Mouse (Mus musculus) kidney, embryonic 14.5 days (tissue): ENCODE data around the gene Slc25a12. TPM values are rescaled to one million over a fixed set of nuclear protein-coding genes. Genes with fewer than 3 reads are reported as not detected.

Experiments
- ATAC-seq: fragments of 200-750 bp; cut with Nextera tagmentation; 2 replicates; pipeline ENCODE4 v1.8.0; 2017; ENCODE audit warnings: moderate number of reproducible peaks, mild to moderate bottlenecking, moderate TSS enrichment, moderate library complexity; ENCODE audit not compliant: low FRiP score, low TSS enrichment
- H3K27ac ChIP-seq: fragments of 300-500 bp; sonication (generic); 2 replicates; pipeline ENCODE4 v1.5.1; 2014; ENCODE audit warnings: low read depth, mild to moderate bottlenecking, low read length, moderate library complexity, mixed read lengths
- H3K27me3 ChIP-seq: fragments of 300-500 bp; sonication (generic); 2 replicates; pipeline ENCODE4 v1.6.1; 2014; ENCODE audit warnings: mild to moderate bottlenecking, low read length; ENCODE audit not compliant: control insufficient read depth, insufficient read depth
- H3K36me3 ChIP-seq: fragments of 300-500 bp; sonication (generic); 2 replicates; pipeline ENCODE4 v1.6.1; 2014; ENCODE audit warnings: low read length, mixed read lengths; ENCODE audit not compliant: control insufficient read depth, insufficient read depth
- H3K4me1 ChIP-seq: fragments of 300-500 bp; sonication (generic); 2 replicates; pipeline ENCODE4 v1.6.1; 2014; ENCODE audit warnings: low read length, mixed read lengths; ENCODE audit not compliant: control insufficient read depth, insufficient read depth
- H3K4me2 ChIP-seq: fragments of 300-500 bp; sonication (generic); replicated peaks from 2 replicates; pipeline ENCODE4 v1.6.1; 2014; ENCODE audit warnings: low read depth, mild to moderate bottlenecking, low read length
- H3K4me3 ChIP-seq: fragments of 300-500 bp; sonication (generic); 2 replicates; pipeline ENCODE4 v1.5.1; 2014; ENCODE audit warnings: mild to moderate bottlenecking, low read length
- H3K9ac ChIP-seq: fragments of 300-500 bp; sonication (generic); 2 replicates; pipeline ENCODE4 v1.6.1; 2014; ENCODE audit warnings: low read depth, mild to moderate bottlenecking, low read length, moderate library complexity
- H3K9me3 ChIP-seq: fragments of 300-500 bp; sonication (generic); 2 replicates; pipeline ENCODE4 v1.6.1; 2016; ENCODE audit warnings: low read length; ENCODE audit not compliant: control insufficient read depth
- whole genome bisulfite sequencing: fragments of 180-500 bp; shearing (Covaris S2); extraction: QIAGEN DNeasy Blood & Tissue Kit; methylation state at CpG from one replicate; pipeline ENCODE4 v1.1.7; 2014; 5-methylcytosine and 5-hydroxymethylcytosine counted together
- polyA plus RNA-seq: library from polyadenylated mRNA; unstranded; fragments of >200 nt; fragmentation: Nextera tagmentation; extraction: Ambion mirVana; gene quantifications from 2 replicates; pipeline ENCODE4 v1.2.1, GENCODE M21; 2014

Slc25a12 gene
- polyA plus RNA-seq, 1 experiment from 2014 or later = 41.6 TPM

DNA sequence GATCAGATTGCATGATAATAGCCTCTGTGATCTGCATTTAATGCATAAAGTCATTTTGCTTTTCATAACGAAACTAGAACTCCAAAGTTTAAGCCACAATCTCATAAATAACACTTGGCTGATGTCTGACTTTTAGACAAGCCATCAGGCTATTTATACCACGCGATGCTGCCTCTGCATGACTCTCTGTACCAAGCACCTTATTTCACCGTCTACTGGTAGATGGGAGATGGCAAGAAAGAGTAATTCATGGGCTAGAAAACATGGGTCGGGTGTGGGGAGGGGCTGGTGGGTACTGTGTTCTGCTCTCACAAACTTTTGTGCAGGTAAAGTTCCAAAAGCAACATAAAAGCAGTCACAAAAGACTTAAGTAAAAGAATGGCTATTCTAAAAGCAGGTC, 27.4 kb downstream of the Slc25a12 start:
- Histone ChIP-seq H3K27me3 (no peaks in the 10 kb centered on the region), H3K9ac (no peak overlapping the region), H3K36me3 (peaks cover 9% of the 10 kb centered on the region; the same call in 1 of the 2 replicates), H3K4me1 (no peaks in the 10 kb centered on the region), H3K9me3 (peaks cover 4% of the 10 kb centered on the region; the same call in 1 of the 2 replicates), H3K4me2 (no peak overlapping the region), H3K4me3 (no peak overlapping the region), H3K27ac (no peak overlapping the region)
- 83% methylated on average over 5 of the region's 5 CpGs for WGBS
- ATAC-seq = no peak

DNA sequence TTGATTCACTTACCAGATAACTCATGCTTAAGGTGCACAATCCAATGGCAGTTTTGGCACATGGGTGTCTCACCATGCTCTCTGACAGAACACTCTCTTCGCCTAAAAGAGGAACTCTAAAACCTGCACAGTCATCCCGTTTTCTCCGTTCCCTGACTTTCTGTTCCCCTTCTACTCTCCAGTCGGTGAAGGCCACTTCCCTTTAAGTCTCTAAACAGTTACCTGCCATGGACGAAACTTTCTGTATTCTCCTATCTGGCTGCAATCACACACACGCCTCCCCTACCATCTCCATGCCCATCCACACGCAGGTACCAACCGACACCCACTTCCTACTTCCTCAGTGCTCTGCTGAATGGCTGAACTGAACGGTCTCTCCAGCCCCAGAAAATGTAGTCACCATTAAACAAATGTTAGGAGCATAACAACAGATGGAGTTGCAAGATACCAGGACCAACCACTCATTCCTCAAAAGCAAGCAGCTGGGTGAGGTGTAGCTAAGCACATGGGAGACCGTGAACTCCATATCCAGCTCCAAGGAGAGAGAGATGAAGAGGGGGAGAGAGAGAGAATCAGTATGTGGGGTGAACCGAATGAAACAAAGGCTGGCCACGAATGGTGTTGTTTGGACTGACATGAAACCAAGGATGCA, 29.3 kb downstream of the Slc25a12 start:
- Histone ChIP-seq H3K4me2 (no peak overlapping the region), H3K4me3 (no peak overlapping the region), H3K27me3 (no peaks in the 10 kb centered on the region), H3K9ac (no peak overlapping the region), H3K36me3 (peaks cover 7% of the 10 kb centered on the region; the same call in 1 of the 2 replicates), H3K4me1 (no peaks in the 10 kb centered on the region), H3K27ac (no peak overlapping the region), H3K9me3 (no peaks in the 10 kb centered on the region)
- no peak for ATAC-seq
- WGBS = 82% methylated on average over 12 of the region's 12 CpGs

DNA sequence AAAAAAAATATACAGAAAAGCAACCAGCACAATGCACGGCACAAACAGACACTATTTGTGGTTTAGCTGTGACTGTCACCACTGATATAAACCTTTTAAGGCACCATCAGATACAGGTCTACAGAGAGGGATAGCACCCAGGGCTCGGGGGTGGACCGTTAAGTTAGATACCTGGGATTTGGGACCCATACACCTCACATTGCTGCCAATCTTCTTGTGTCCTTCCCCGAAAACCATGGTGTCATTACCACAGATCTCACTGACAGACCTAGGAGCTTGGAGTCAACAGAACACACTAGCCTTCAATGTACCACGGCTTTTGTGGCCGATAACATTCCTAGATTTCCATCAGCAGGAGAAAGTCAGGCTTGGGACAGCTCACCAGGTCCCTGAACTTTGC, 30.9 kb downstream of the Slc25a12 start:
- Histone ChIP-seq H3K9ac (no peak overlapping the region), H3K4me1 (no peaks in the 10 kb centered on the region), H3K36me3 (0 out of 2 replicates have a peak, but pooled peaks cover 3% of the 10 kb centered on the region), H3K27me3 (no peaks in the 10 kb centered on the region), H3K4me3 (no peak overlapping the region), H3K27ac (no peak overlapping the region), H3K9me3 (no peaks in the 10 kb centered on the region), H3K4me2 (no peak overlapping the region)
- WGBS = 89% methylated on average over 6 of the region's 6 CpGs
- no peak for ATAC-seq

DNA sequence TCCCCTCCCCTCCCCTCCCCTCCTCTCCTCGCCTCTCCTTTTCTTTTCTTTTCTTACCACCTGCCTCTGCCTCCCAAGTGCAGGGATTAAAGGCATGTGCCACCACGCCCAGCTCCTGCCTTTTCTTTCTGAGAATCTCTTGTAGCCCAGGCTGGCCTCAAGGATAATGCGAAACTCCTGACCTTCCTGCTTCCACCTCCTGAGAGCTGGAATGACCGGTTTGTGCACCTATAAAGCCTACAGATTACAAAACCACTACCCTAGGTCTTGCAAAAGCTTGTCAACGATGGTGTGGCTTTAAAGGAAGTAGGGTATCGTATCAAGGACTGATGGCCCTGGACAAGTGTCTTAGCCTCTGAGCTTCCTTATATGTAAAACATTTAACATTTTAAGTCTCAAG, 31.3 kb downstream of the Slc25a12 start:
- 69% methylated on average over 5 of the region's 6 CpGs for WGBS
- H3K4me2 ChIP-seq = no peak overlapping the region
- H3K27me3 ChIP-seq = no peaks in the 10 kb centered on the region
- H3K9ac ChIP-seq = no peak overlapping the region
- 0 out of 2 replicates have a peak, but pooled peaks cover 3% of the 10 kb centered on the region for H3K36me3 ChIP-seq
- no peaks in the 10 kb centered on the region for H3K4me1 ChIP-seq
- no peak overlapping the region for H3K4me3 ChIP-seq
- no peak for ATAC-seq
- H3K27ac ChIP-seq = no peak overlapping the region
- H3K9me3 ChIP-seq = no peaks in the 10 kb centered on the region

DNA sequence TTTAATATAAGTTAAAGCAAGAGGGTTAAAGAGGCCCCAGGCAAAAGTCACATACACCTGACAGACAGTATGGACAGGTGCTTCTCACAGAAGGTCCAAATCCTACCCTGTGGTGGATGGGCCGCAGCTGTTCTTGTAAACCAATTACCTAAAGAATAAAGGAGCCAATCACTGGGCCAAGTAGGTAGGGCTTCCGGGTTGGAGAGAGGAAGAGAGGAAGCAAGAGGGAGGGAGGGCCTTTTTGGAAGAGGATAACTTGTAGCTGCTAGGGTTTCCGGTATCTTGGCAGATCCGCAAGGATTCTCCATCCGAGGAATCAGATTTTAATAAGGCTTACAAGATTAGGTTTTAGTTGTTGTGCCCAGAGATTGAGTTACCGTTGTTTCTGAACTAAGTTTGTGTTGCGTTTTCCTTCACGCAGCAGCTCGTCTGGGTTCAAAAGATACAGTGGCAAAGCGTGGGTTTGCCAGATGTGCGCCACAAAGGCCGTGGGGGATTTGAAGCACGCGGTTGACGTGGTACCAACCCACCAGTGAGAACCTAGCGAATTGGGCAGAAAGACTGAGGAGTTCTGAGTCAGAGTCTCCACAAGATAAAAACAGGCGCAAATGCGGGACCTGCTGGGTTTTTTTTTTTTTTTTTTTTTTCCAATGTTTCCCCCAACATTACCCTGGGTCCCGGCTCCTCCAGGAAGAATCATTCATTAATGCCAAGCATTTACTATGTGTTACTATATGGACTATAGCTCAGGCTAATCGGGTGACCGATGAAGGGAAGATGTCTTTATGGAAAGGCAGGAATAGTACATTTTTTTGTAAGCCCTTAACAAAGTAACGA, 33.3 kb downstream of the Slc25a12 start:
- ATAC-seq = no peak
- H3K27me3 ChIP-seq = no peaks in the 10 kb centered on the region
- H3K9me3 ChIP-seq = no peaks in the 10 kb centered on the region
- H3K4me1 ChIP-seq = no peaks in the 10 kb centered on the region
- H3K9ac ChIP-seq = no peak overlapping the region
- WGBS = 89% methylated on average over 22 of the region's 22 CpGs
- 0 out of 2 replicates have a peak, but pooled peaks cover 3% of the 10 kb centered on the region for H3K36me3 ChIP-seq
- H3K4me2 ChIP-seq = no peak overlapping the region
- H3K27ac ChIP-seq = no peak overlapping the region
- no peak overlapping the region for H3K4me3 ChIP-seq

DNA sequence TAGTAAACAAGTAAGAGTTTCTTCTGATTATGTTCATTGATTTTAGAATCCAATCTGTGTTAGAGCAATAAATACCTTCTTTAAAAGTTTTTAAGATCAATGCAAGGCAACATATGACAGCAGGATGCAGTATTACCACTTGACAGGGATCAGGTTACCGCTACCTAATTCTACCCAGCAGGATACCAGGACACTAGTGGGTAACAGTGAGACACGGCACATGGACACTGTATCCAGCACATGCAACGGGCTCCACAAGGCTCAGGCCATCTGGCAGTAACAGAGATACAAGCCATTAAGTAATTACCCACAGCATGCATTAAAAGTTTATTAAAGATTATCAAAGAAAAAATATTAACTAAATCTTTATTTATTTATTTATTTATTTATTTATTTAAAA, 37.8 kb downstream of the Slc25a12 start:
- no peaks in the 10 kb centered on the region for H3K9me3 ChIP-seq
- H3K4me1 ChIP-seq = no peaks in the 10 kb centered on the region
- H3K4me3 ChIP-seq = no peak overlapping the region
- 0 out of 2 replicates have a peak, but pooled peaks cover 3% of the 10 kb centered on the region for H3K36me3 ChIP-seq
- no peak overlapping the region for H3K9ac ChIP-seq
- 87% methylated on average over 3 of the region's 3 CpGs for WGBS
- H3K4me2 ChIP-seq = no peak overlapping the region
- no peak for ATAC-seq
- no peaks in the 10 kb centered on the region for H3K27me3 ChIP-seq
- no peak overlapping the region for H3K27ac ChIP-seq

DNA sequence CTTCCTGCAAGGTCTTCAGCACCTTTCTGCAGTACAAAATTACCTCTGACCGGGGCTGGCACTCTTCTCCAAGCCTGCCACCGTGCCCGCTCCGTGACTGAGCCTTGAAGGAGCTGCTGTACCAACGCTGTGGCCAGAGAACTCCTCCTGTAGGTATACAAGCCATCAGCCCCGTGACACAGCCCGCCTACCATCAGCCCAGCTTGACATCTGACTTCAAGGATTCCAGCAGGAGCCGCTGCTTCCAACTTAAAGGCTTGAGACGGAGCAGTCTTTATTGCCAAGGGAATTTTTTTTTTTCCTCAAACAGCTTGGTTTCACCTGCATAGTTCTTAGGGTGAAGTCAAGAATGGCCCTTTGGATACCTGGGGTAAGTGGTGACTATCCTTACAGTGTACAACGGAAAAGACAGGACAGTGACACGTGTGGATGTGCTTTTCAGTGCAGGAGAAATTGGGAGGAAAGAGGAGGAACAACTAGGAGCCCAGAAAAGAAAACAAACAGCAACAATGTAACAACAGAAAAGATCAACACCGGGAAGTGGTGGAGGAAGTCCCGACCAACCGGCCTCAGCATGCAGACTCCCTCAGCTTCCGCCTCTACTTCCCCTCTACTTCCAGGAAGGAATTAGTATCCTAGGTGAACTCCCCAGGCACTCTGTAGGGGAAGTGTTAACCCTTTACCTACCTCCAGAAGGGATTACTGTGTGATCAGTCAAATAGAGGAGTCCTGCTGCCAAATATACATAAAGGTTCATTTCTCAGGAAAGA, 39.0 kb downstream of the Slc25a12 start:
- WGBS = 55% methylated on average over 15 of the region's 15 CpGs
- no peak overlapping the region for H3K9ac ChIP-seq
- no peak overlapping the region for H3K4me3 ChIP-seq
- no peaks in the 10 kb centered on the region for H3K27me3 ChIP-seq
- no peak overlapping the region for H3K4me2 ChIP-seq
- no peaks in the 10 kb centered on the region for H3K9me3 ChIP-seq
- H3K4me1 ChIP-seq = no peaks in the 10 kb centered on the region
- no peak overlapping the region for H3K27ac ChIP-seq
- 0 out of 2 replicates have a peak, but pooled peaks cover 3% of the 10 kb centered on the region for H3K36me3 ChIP-seq
- no peak for ATAC-seq

DNA sequence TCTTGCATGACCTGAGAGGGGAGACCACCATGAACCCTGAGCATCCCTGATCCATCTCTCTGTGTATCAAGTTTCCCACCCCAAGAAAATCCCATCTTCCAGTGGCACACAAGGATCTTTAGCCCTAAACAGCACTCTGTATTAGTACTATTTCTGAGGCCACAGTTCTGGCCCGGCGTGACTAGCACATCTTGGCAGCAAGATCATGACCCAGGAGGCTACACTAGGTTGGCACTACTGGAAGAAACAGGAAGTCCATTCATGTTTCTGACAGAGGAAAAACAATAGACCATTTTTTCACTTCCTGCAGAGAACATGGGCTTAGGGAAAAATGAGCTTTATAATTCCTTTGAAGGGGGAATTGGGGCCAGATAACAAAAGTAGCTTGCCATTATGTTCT, 39.8 kb downstream of the Slc25a12 start:
- 73% methylated on average over 2 of the region's 2 CpGs for WGBS
- no peak overlapping the region for H3K27ac ChIP-seq
- no peaks in the 10 kb centered on the region for H3K27me3 ChIP-seq
- H3K4me2 ChIP-seq = no peak overlapping the region
- H3K4me1 ChIP-seq = no peaks in the 10 kb centered on the region
- no peak overlapping the region for H3K4me3 ChIP-seq
- H3K9ac ChIP-seq = no peak overlapping the region
- no peak for ATAC-seq
- H3K9me3 ChIP-seq = no peaks in the 10 kb centered on the region
- H3K36me3 ChIP-seq = peaks cover 8% of the 10 kb centered on the region; the same call in 1 of the 2 replicates
